Mouse (Mus musculus) lung, postnatal 0 days (tissue): Measurements from ENCODE around the gene Olfr1402.

ENCODE experiments used
- CTCF ChIP-seq: IDR thresholded peaks from 2 replicates; pipeline ENCODE4 v1.5.1; 2016; ENCODE audit warnings: antibody characterized with exemption, mild to moderate bottlenecking
- EP300 ChIP-seq: IDR thresholded peaks from 2 replicates; pipeline ENCODE4 v1.6.1; 2016; ENCODE audit warnings: antibody characterized with exemption, mild to moderate bottlenecking, control low read depth

DNA sequence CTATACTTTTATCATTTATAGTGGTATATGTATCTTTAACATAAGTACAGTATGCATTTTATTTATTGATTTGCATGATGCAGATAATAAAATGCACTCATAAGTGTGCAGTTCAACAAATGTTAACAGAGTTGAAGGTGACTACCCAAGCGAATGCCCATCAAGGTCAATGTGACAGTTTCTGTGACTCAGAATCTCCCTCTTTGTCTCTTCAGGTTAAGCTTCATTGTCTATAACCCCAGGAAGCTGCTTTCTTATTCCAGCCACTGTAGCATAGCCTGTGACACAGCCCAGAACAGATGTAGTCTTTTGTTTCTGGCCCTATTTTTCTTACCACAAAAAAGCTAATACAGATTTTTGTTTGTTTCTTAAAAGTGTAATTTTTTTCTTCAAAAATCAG is 63.4 kb downstream of the Olfr1402 start:
- TF ChIP-seq CTCF, result no peak
- TF ChIP-seq EP300, result no peak
